Mouse (Mus musculus) limb, embryonic 14.5 days (tissue): ENCODE measurements around the gene Pou2f3. TPM values are rescaled to one million over a fixed set of nuclear protein-coding genes. Genes with fewer than 3 reads are reported as not detected.

ENCODE experiments used
- ATAC-seq: fragments of 200-750 bp; cut with Nextera tagmentation; 2 replicates; pipeline ENCODE4 v1.8.0; 2017; ENCODE audit warnings: low read depth, moderate number of reproducible peaks, moderate TSS enrichment; ENCODE audit not compliant: low FRiP score
- DNase-seq: peaks from one replicate; pipeline ENCODE4 v3.0.0-alpha.2; 2015; ENCODE audit warnings: low spot score
- H3K27ac ChIP-seq: fragments of 300-500 bp; sonication (generic); replicated peaks from 2 replicates; pipeline ENCODE4 v1.5.1; 2014; ENCODE audit warnings: low read depth, mild to moderate bottlenecking, low read length, moderate library complexity, mixed read lengths
- H3K27me3 ChIP-seq: fragments of 300-500 bp; sonication (generic); 2 replicates; pipeline ENCODE4 v1.6.1; 2014; ENCODE audit warnings: low read length, mixed read lengths; ENCODE audit not compliant: control insufficient read depth, insufficient read depth
- H3K36me3 ChIP-seq: fragments of 300-500 bp; sonication (generic); 2 replicates; pipeline ENCODE4 v1.6.1; 2014; ENCODE audit warnings: mild to moderate bottlenecking, low read length, moderate library complexity, mixed read lengths; ENCODE audit not compliant: control insufficient read depth, insufficient read depth
- H3K4me1 ChIP-seq: fragments of 300-500 bp; sonication (generic); 2 replicates; pipeline ENCODE4 v1.6.1; 2014; ENCODE audit warnings: antibody characterized with exemption, low read length, mixed read lengths; ENCODE audit not compliant: control insufficient read depth, insufficient read depth
- H3K4me2 ChIP-seq: fragments of 300-500 bp; sonication (generic); replicated peaks from 2 replicates; pipeline ENCODE4 v1.6.1; 2014; ENCODE audit warnings: low read depth, mild to moderate bottlenecking, low read length, moderate library complexity; ENCODE audit not compliant: severe bottlenecking
- H3K4me3 ChIP-seq: fragments of 300-500 bp; sonication (generic); replicated peaks from 2 replicates; pipeline ENCODE4 v1.5.1; 2014; ENCODE audit warnings: low read length
- H3K9ac ChIP-seq: fragments of 300-500 bp; sonication (generic); 2 replicates; pipeline ENCODE4 v1.6.1; 2014; ENCODE audit warnings: mild to moderate bottlenecking, low read depth, low read length, moderate library complexity; ENCODE audit not compliant: severe bottlenecking
- H3K9me3 ChIP-seq: fragments of 300-500 bp; sonication (generic); 2 replicates; pipeline ENCODE4 v1.6.1; 2016; ENCODE audit warnings: low read length; ENCODE audit not compliant: control insufficient read depth
- POLR2A ChIP-seq: fragments of 200-500 bp; IDR thresholded peaks from 2 replicates; pipeline ENCODE4 v1.8.0; 2012; ENCODE audit warnings: inconsistent platforms, mild to moderate bottlenecking, moderate library complexity, borderline replicate concordance; ENCODE audit not compliant: insufficient read depth, insufficient read length; ENCODE audit errors: extremely low read depth
- WGBS: fragments of 180-500 bp; shearing (Covaris S2); extraction: QIAGEN DNeasy Blood & Tissue Kit; methylation state at CpG from one replicate; pipeline ENCODE4 v1.1.7; 2014; 5-methylcytosine and 5-hydroxymethylcytosine counted together
- polyA plus RNA-seq, 2 experiments: library from polyadenylated mRNA; depleted of rRNA in 1 of 2; stranded (reverse) in 1 of 2; unstranded in 1 of 2; fragments of >200 nt; fragmentation: Nextera tagmentation in 1 of 2; extraction: Ambion mirVana in 1 of 2; gene quantifications; 2 replicates each; pipeline versions ENCODE4 v1.2.1 to v1.2.3; 2012 to 2014

Gene Pou2f3
- polyA plus RNA-seq, 2 experiments: 6.9 to 7.9 TPM

- DNase-seq: no peak
- WGBS: 98% methylated on average over 3 of the region's 3 CpGs
- no peaks in the 10 kb centered on the region for H3K9me3 ChIP-seq
- H3K27ac ChIP-seq: no peak overlapping the region
- H3K4me2 ChIP-seq: no peak overlapping the region
- no peak for TF ChIP-seq POLR2A
- no peak overlapping the region for H3K4me3 ChIP-seq
- no peaks in the 10 kb centered on the region for H3K36me3 ChIP-seq
- no peaks in the 10 kb centered on the region for H3K27me3 ChIP-seq
- no peak for ATAC-seq
- H3K9ac ChIP-seq: no peak overlapping the region
- peaks cover 18% of the 10 kb centered on the region; the same call in 1 of the 2 replicates for H3K4me1 ChIP-seq
Measured at GRCm38 (mm10) chr9:43097801-43098557, 112.2 kb downstream of the Pou2f3 start.

- Histone ChIP-seq H3K9ac (no peak overlapping the region), H3K4me3 (no peak overlapping the region), H3K36me3 (no peaks in the 10 kb centered on the region), H3K4me2 (no peak overlapping the region), H3K4me1 (0 out of 2 replicates have a peak, but pooled peaks cover 8% of the 10 kb centered on the region), H3K27me3 (no peaks in the 10 kb centered on the region), H3K9me3 (no peaks in the 10 kb centered on the region), H3K27ac (no peak overlapping the region)
- ATAC-seq (no peak), DNase-seq (no peak)
- no peak for TF ChIP-seq POLR2A
Measured at GRCm38 (mm10) chr9:43096337-43096736, 113.8 kb downstream of the Pou2f3 start.

DNA sequence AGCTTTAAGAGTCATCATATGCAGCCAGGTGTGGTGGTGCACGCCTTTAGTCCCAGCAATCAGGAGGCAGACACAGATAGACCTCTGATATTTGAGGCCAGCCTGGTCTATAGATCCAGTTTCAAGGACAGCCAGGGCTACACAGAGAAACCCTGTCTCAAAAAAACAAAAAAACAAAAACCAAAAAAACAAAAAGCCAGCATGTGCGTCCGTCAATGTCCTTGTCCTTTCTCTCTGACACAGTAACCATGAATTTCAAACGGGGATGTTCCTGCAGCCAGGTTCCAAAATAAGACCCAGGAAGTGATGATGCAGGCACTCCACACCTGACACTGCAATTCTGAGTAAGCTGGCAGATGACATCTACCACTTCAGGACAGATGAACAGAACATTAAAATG, 115.3 kb downstream of the Pou2f3 start:
- Histone ChIP-seq H3K4me3 (no peak overlapping the region), H3K27me3 (no peaks in the 10 kb centered on the region), H3K4me1 (0 out of 2 replicates have a peak, but pooled peaks cover 6% of the 10 kb centered on the region), H3K36me3 (no peaks in the 10 kb centered on the region), H3K9me3 (no peaks in the 10 kb centered on the region), H3K9ac (no peak overlapping the region), H3K4me2 (no peak overlapping the region), H3K27ac (no peak overlapping the region)
- WGBS: 95% methylated on average over 4 of the region's 4 CpGs
- ATAC-seq (no peak), DNase-seq (no peak)
- TF ChIP-seq POLR2A: no peak

- Histone ChIP-seq H3K27me3 (no peaks in the 10 kb centered on the region), H3K9me3 (no peaks in the 10 kb centered on the region), H3K4me2 (no peak overlapping the region), H3K27ac (no peak overlapping the region), H3K36me3 (no peaks in the 10 kb centered on the region), H3K4me3 (no peak overlapping the region), H3K4me1 (0 out of 2 replicates have a peak, but pooled peaks cover 6% of the 10 kb centered on the region), H3K9ac (no peak overlapping the region)
- no peak for TF ChIP-seq POLR2A
- ATAC-seq: no peak
- 63% methylated on average over 3 of the region's 3 CpGs for WGBS
- no peak for DNase-seq
Measured at GRCm38 (mm10) chr9:43093803-43094202, 116.4 kb downstream of the Pou2f3 start.

GRCm38 (mm10) chr9:43085686-43086285, 124.4 kb downstream of the Pou2f3 start:
- Histone ChIP-seq H3K36me3 (no peaks in the 10 kb centered on the region), H3K9ac (no peak overlapping the region), H3K4me2 (no peak overlapping the region), H3K4me3 (no peak overlapping the region), H3K27me3 (no peaks in the 10 kb centered on the region), H3K27ac (no peak overlapping the region), H3K9me3 (no peaks in the 10 kb centered on the region), H3K4me1 (peaks cover 15% of the 10 kb centered on the region)
- 89% methylated on average over 1 of the region's 1 CpGs for WGBS
- no peak for ATAC-seq
- no peak for DNase-seq
- TF ChIP-seq POLR2A: no peak
